Mouse (Mus musculus) liver, embryonic 11.5 days (tissue): ENCODE data around the gene Zmynd8. TPM values are rescaled to one million over a fixed set of nuclear protein-coding genes. Genes with fewer than 3 reads are reported as not detected.

ENCODE experiments used
- ATAC-seq: fragments of 200-750 bp; cut with Nextera tagmentation; replicated peaks from 2 replicates; pipeline ENCODE4 v1.8.0; 2017; ENCODE audit warnings: moderate number of reproducible peaks, mild to moderate bottlenecking, moderate TSS enrichment, moderate library complexity; ENCODE audit not compliant: low FRiP score
- DNase-seq: peaks from one replicate; pipeline ENCODE4 v3.0.0-alpha.2; 2017; ENCODE audit warnings: low spot score
- H3K27ac ChIP-seq: fragments of 300-500 bp; sonication (generic); 2 replicates; pipeline ENCODE4 v1.5.1; 2014; ENCODE audit warnings: mild to moderate bottlenecking, low read depth, low read length, control low read depth
- H3K27me3 ChIP-seq: fragments of 300-500 bp; sonication (generic); replicated peaks from 2 replicates; pipeline ENCODE4 v1.6.1; 2014; ENCODE audit warnings: low read length, mixed read lengths; ENCODE audit not compliant: control insufficient read depth, insufficient read depth
- H3K36me3 ChIP-seq: fragments of 300-500 bp; sonication (generic); 2 replicates; pipeline ENCODE4 v1.6.1; 2014; ENCODE audit warnings: mild to moderate bottlenecking, low read length, moderate library complexity, mixed read lengths; ENCODE audit not compliant: control insufficient read depth, insufficient read depth
- H3K4me1 ChIP-seq: fragments of 300-500 bp; sonication (generic); replicated peaks from 2 replicates; pipeline ENCODE4 v1.6.1; 2014; ENCODE audit warnings: low read length, mixed read lengths; ENCODE audit not compliant: control insufficient read depth, insufficient read depth
- H3K4me2 ChIP-seq: fragments of 300-500 bp; sonication (generic); 2 replicates; pipeline ENCODE4 v1.6.1; 2014; ENCODE audit warnings: mild to moderate bottlenecking, control low read depth, moderate library complexity
- H3K4me3 ChIP-seq: fragments of 300-500 bp; sonication (generic); 2 replicates; pipeline ENCODE4 v1.5.1; 2014; ENCODE audit warnings: low read depth, low read length, control low read depth
- H3K9ac ChIP-seq: fragments of 300-500 bp; sonication (generic); 2 replicates; pipeline ENCODE4 v1.6.1; 2014; ENCODE audit warnings: low read depth, low read length, control low read depth
- H3K9me3 ChIP-seq: fragments of 300-500 bp; sonication (generic); 2 replicates; pipeline ENCODE4 v1.6.1; 2016; ENCODE audit warnings: low read length, inconsistent platforms, mixed read lengths; ENCODE audit not compliant: control insufficient read depth
- WGBS: fragments of 180-500 bp; shearing (Covaris S2); extraction: QIAGEN DNeasy Blood & Tissue Kit; methylation state at CpG from one replicate; pipeline ENCODE4 v1.1.7; 2014; 5-methylcytosine and 5-hydroxymethylcytosine counted together
- polyA plus RNA-seq: library from polyadenylated mRNA; unstranded; fragments of >200 nt; fragmentation: Nextera tagmentation; extraction: Ambion mirVana; gene quantifications from 2 replicates; pipeline ENCODE4 v1.2.1, GENCODE M21; 2014

The Zmynd8 gene
- polyA plus RNA-seq, 1 experiment from 2014 or later: 55.8 TPM

GRCm38 (mm10) chr2:165821671-165822070, 77.1 kb downstream of the Zmynd8 start:
- H3K9me3 ChIP-seq: no peaks in the 10 kb centered on the region
- no peaks in the 10 kb centered on the region for H3K4me1 ChIP-seq
- no peak overlapping the region for H3K4me3 ChIP-seq
- H3K27ac ChIP-seq: no peak overlapping the region
- no peak overlapping the region for H3K9ac ChIP-seq
- no peaks in the 10 kb centered on the region for H3K27me3 ChIP-seq
- H3K4me2 ChIP-seq: no peak overlapping the region
- DNase-seq (no peak), ATAC-seq (no peak)
- peaks cover 53% of the 10 kb centered on the region for H3K36me3 ChIP-seq
- 92% methylated on average over 12 of the region's 12 CpGs for WGBS

- Histone ChIP-seq H3K27me3 (no peaks in the 10 kb centered on the region), H3K36me3 (peaks cover 51% of the 10 kb centered on the region), H3K4me1 (no peaks in the 10 kb centered on the region), H3K27ac (no peak overlapping the region; the same call in 1 of the 2 replicates), H3K9me3 (no peaks in the 10 kb centered on the region), H3K4me3 (no peak overlapping the region), H3K4me2 (no peak overlapping the region), H3K9ac (no peak overlapping the region)
- no peak for DNase-seq
- 83% methylated on average over 15 of the region's 15 CpGs for WGBS
- ATAC-seq: no peak
Measured at GRCm38 (mm10) chr2:165820504-165821095, 78.2 kb downstream of the Zmynd8 start.

GRCm38 (mm10) chr2:165820073-165820472, 78.7 kb downstream of the Zmynd8 start:
- DNase-seq (no peak), ATAC-seq (no peak)
- H3K9ac ChIP-seq: no peak overlapping the region
- H3K27ac ChIP-seq: no peak overlapping the region
- WGBS: 67% methylated on average over 3 of the region's 3 CpGs
- peaks cover 48% of the 10 kb centered on the region for H3K36me3 ChIP-seq
- no peaks in the 10 kb centered on the region for H3K27me3 ChIP-seq
- H3K4me3 ChIP-seq: no peak overlapping the region
- H3K4me1 ChIP-seq: no peaks in the 10 kb centered on the region
- H3K4me2 ChIP-seq: no peak overlapping the region
- H3K9me3 ChIP-seq: no peaks in the 10 kb centered on the region

- ATAC-seq (peak; percentile 54), DNase-seq (peak; percentile 59)
- no peaks in the 10 kb centered on the region for H3K27me3 ChIP-seq
- H3K9ac ChIP-seq: no peak overlapping the region
- no peaks in the 10 kb centered on the region for H3K9me3 ChIP-seq
- peaks cover 52% of the 10 kb centered on the region for H3K36me3 ChIP-seq
- WGBS: 78% methylated on average over 10 of the region's 10 CpGs
- H3K27ac ChIP-seq: no peak overlapping the region
- H3K4me3 ChIP-seq: no peak overlapping the region
- H3K4me1 ChIP-seq: no peaks in the 10 kb centered on the region
- H3K4me2 ChIP-seq: no peak overlapping the region
Measured at GRCm38 (mm10) chr2:165818985-165819948, 79.5 kb downstream of the Zmynd8 start.

GRCm38 (mm10) chr2:165818570-165818969, 80.2 kb downstream of the Zmynd8 start:
- 91% methylated on average over 6 of the region's 6 CpGs for WGBS

GRCm38 (mm10) chr2:165817437-165817836, 81.4 kb downstream of the Zmynd8 start:
- Histone ChIP-seq H3K27ac (no peak overlapping the region), H3K27me3 (no peaks in the 10 kb centered on the region), H3K4me1 (no peaks in the 10 kb centered on the region), H3K9me3 (no peaks in the 10 kb centered on the region), H3K36me3 (peaks cover 53% of the 10 kb centered on the region), H3K4me2 (no peak overlapping the region), H3K4me3 (no peak overlapping the region), H3K9ac (no peak overlapping the region)
- no peak for DNase-seq
- WGBS: 93% methylated on average over 10 of the region's 10 CpGs
- no peak for ATAC-seq

More at GRCm38 (mm10) chr2:165818570-165818969, 80.2 kb downstream of the Zmynd8 start:
- H3K27me3 ChIP-seq: no peaks in the 10 kb centered on the region
- no peaks in the 10 kb centered on the region for H3K4me1 ChIP-seq
- H3K36me3 ChIP-seq: peaks cover 52% of the 10 kb centered on the region
- H3K4me2 ChIP-seq: no peak overlapping the region
- no peak overlapping the region for H3K9ac ChIP-seq
- no peaks in the 10 kb centered on the region for H3K9me3 ChIP-seq
- DNase-seq (no peak), ATAC-seq (no peak)
- no peak overlapping the region for H3K4me3 ChIP-seq
- H3K27ac ChIP-seq: no peak overlapping the region

GRCm38 (mm10) chr2:165815103-165815880, 83.5 kb downstream of the Zmynd8 start:
- 90% methylated on average over 25 of the region's 28 CpGs for WGBS
- H3K36me3 ChIP-seq: peaks cover 61% of the 10 kb centered on the region
- DNase-seq (no peak), ATAC-seq (no peak)
- H3K4me1 ChIP-seq: no peaks in the 10 kb centered on the region
- no peak overlapping the region for H3K4me2 ChIP-seq
- H3K9me3 ChIP-seq: no peaks in the 10 kb centered on the region
- H3K27me3 ChIP-seq: no peaks in the 10 kb centered on the region
- H3K9ac ChIP-seq: no peak overlapping the region
- H3K4me3 ChIP-seq: no peak overlapping the region
- no peak overlapping the region for H3K27ac ChIP-seq

- Histone ChIP-seq H3K27me3 (no peaks in the 10 kb centered on the region), H3K27ac (no peak overlapping the region), H3K9me3 (no peaks in the 10 kb centered on the region), H3K36me3 (peaks cover 65% of the 10 kb centered on the region), H3K4me1 (no peaks in the 10 kb centered on the region), H3K4me2 (no peak overlapping the region), H3K4me3 (no peak overlapping the region), H3K9ac (no peak overlapping the region)
- ATAC-seq (no peak), DNase-seq (no peak)
- WGBS: 88% methylated on average over 8 of the region's 8 CpGs
Measured at GRCm38 (mm10) chr2:165812889-165813288, 85.9 kb downstream of the Zmynd8 start.
